Mouse (Mus musculus) megakaryocyte progenitor cell, adult 5-6 weeks (primary cell): ENCODE measurements around the gene Anxa4. TPM values are rescaled to one million over a fixed set of nuclear protein-coding genes. Genes with fewer than 3 reads are reported as not detected.

Source experiments
- ATAC-seq: replicated peaks from 2 replicates; pipeline ENCODE4 v1.8.0; 2016; ENCODE audit warnings: mild to moderate bottlenecking, moderate TSS enrichment, inconsistent platforms; ENCODE audit not compliant: poor library complexity
- total RNA-seq, 2 experiments: library from RNA; stranded (forward) in 1 of 2; stranded (reverse) in 1 of 2; fragments of 157-497, 149-512 nt in 1 of 2; fragments of 200-1000 nt in 1 of 2; gene quantifications; 2 replicates each; pipeline versions ENCODE4 v1.2.3 to v1.2.4; 2015 to 2017

The Anxa4 gene
- total RNA-seq, 2 experiments from 2014 or later = 15.3 to 18.4 TPM

- ATAC-seq = peak; percentile 42; the same call in 1 of the 2 replicates
Observed at GRCm38 (mm10) chr6:86754105-86754863, 39.1 kb downstream of the Anxa4 start.

GRCm38 (mm10) chr6:86752843-86753485 is 40.4 kb downstream of the Anxa4 start:
- ATAC-seq = no peak

- no peak for ATAC-seq
Observed at GRCm38 (mm10) chr6:86750961-86751360, 42.4 kb downstream of the Anxa4 start.

GRCm38 (mm10) chr6:86749817-86750216 is 43.6 kb downstream of the Anxa4 start:
- ATAC-seq = no peak

GRCm38 (mm10) chr6:86747171-86747570 is 46.2 kb downstream of the Anxa4 start:
- ATAC-seq = peak; percentile 65

- ATAC-seq = no peak
Observed at GRCm38 (mm10) chr6:86740652-86741051, 52.7 kb downstream of the Anxa4 start.

GRCm38 (mm10) chr6:86736830-86737229 is 56.6 kb downstream of the Anxa4 start:
- ATAC-seq = no peak

GRCm38 (mm10) chr6:86736313-86736712 is 57.1 kb downstream of the Anxa4 start:
- ATAC-seq = no peak

- ATAC-seq = peak; percentile 90
Observed at GRCm38 (mm10) chr6:86733183-86733876, 60.1 kb downstream of the Anxa4 start, which contains the start of gene Gmcl1. Gene Gmcl1, minus strand, starts transcription at chr6:86733383.

- ATAC-seq = peak; percentile 17
Observed at GRCm38 (mm10) chr6:86732276-86733173, 60.9 kb downstream of the Anxa4 start.

- no peak for ATAC-seq
Observed at GRCm38 (mm10) chr6:86728711-86729110, 64.7 kb downstream of the Anxa4 start.

GRCm38 (mm10) chr6:86721977-86722376 is 71.4 kb downstream of the Anxa4 start:
- no peak for ATAC-seq

- no peak for ATAC-seq
Observed at GRCm38 (mm10) chr6:86708072-86708774, 85.2 kb downstream of the Anxa4 start.

GRCm38 (mm10) chr6:86702577-86702976 is 90.8 kb downstream of the Anxa4 start:
- ATAC-seq = no peak

GRCm38 (mm10) chr6:86697903-86698302 is 95.5 kb downstream of the Anxa4 start:
- ATAC-seq = no peak

GRCm38 (mm10) chr6:86696213-86696612 is 97.2 kb downstream of the Anxa4 start:
- ATAC-seq = no peak

- ATAC-seq = peak; percentile 90
Observed at GRCm38 (mm10) chr6:86694465-86694864, 98.9 kb downstream of the Anxa4 start.

- ATAC-seq = peak; percentile 67
Observed at GRCm38 (mm10) chr6:86689671-86690070, 103.7 kb downstream of the Anxa4 start.

- ATAC-seq = no peak
Observed at GRCm38 (mm10) chr6:86686971-86687370, 106.4 kb downstream of the Anxa4 start.
